Mouse (Mus musculus): ENCODE data around the gene Itga3.

The Itga3 gene

GRCm38 (mm10) chr11:95008661-95009628 is 67.7 kb downstream of the Itga3 start:
- in situ Hi-C loops (cut with MboI, MseI), result no loop called here

GRCm38 (mm10) chr11:95007418-95007817 is 69.2 kb downstream of the Itga3 start:
- in situ Hi-C loops (cut with MboI, MseI), result no loop called here

- in situ Hi-C loops (cut with MboI, MseI), result no loop called here
These were observed 69.9 kb downstream of the Itga3 start for GRCm38 (mm10) chr11:95006525-95007219.

- in situ Hi-C loops (cut with MboI, MseI), result no loop called here
These were observed 70.6 kb downstream of the Itga3 start for GRCm38 (mm10) chr11:95006038-95006437.

GRCm38 (mm10) chr11:95004937-95005198 is 71.7 kb downstream of the Itga3 start:
- in situ Hi-C loops (cut with MboI, MseI), result no loop called here

GRCm38 (mm10) chr11:95004136-95004936 is 72.3 kb downstream of the Itga3 start:
- in situ Hi-C loops (cut with MboI, MseI), result no loop called here

GRCm38 (mm10) chr11:95002705-95003104 is 73.9 kb downstream of the Itga3 start:
- in situ Hi-C loops (cut with MboI, MseI), result no loop called here

GRCm38 (mm10) chr11:95001584-95002347 is 74.8 kb downstream of the Itga3 start:
- in situ Hi-C loops (cut with MboI, MseI), result no loop called here

- in situ Hi-C loops (cut with MboI, MseI), result no loop called here
These were observed 75.5 kb downstream of the Itga3 start for GRCm38 (mm10) chr11:95001058-95001457.

- in situ Hi-C loops (cut with MboI, MseI), result no loop called here
These were observed 76.1 kb downstream of the Itga3 start for GRCm38 (mm10) chr11:95000548-95000947.

- in situ Hi-C loops (cut with MboI, MseI), result no loop called here
These were observed 76.5 kb downstream of the Itga3 start for GRCm38 (mm10) chr11:95000128-95000527.

- in situ Hi-C loops (cut with MboI, MseI), result no loop called here
These were observed 78.5 kb downstream of the Itga3 start for GRCm38 (mm10) chr11:94998041-94998531.

GRCm38 (mm10) chr11:94997596-94997995 is 79.0 kb downstream of the Itga3 start:
- in situ Hi-C loops (cut with MboI, MseI), result no loop called here

- in situ Hi-C loops (cut with MboI, MseI), result no loop called here
These were observed 79.6 kb downstream of the Itga3 start for GRCm38 (mm10) chr11:94996984-94997383.

- in situ Hi-C loops (cut with MboI, MseI), result no loop called here
These were observed 80.5 kb downstream of the Itga3 start for GRCm38 (mm10) chr11:94996101-94996500.

- in situ Hi-C loops (cut with MboI, MseI), result no loop called here
These were observed 81.4 kb downstream of the Itga3 start for GRCm38 (mm10) chr11:94994947-94995772.
